Mouse (Mus musculus) midbrain, embryonic 16.5 days (tissue): ENCODE measurements around the gene Flvcr2. TPM values are rescaled to one million over a fixed set of nuclear protein-coding genes. Genes with fewer than 3 reads are reported as not detected.

Experiments
- ATAC-seq: fragments of 200-750 bp; cut with Nextera tagmentation; 2 replicates; pipeline ENCODE4 v1.8.0; 2017; ENCODE audit warnings: moderate TSS enrichment
- H3K27ac ChIP-seq: fragments of 300-500 bp; sonication (generic); 2 replicates; pipeline ENCODE4 v1.5.1; 2014; ENCODE audit warnings: mild to moderate bottlenecking, low read length, mixed read lengths
- H3K27me3 ChIP-seq: fragments of 300-500 bp; sonication (generic); 2 replicates; pipeline ENCODE4 v1.6.1; 2014; ENCODE audit warnings: low read depth, low read length, mixed read lengths; ENCODE audit not compliant: control insufficient read depth, insufficient read depth
- H3K36me3 ChIP-seq: fragments of 300-500 bp; sonication (generic); 2 replicates; pipeline ENCODE4 v1.6.1; 2014; ENCODE audit warnings: mild to moderate bottlenecking, low read length, moderate library complexity, mixed read lengths; ENCODE audit not compliant: control insufficient read depth, insufficient read depth
- H3K4me1 ChIP-seq: fragments of 300-500 bp; sonication (generic); 2 replicates; pipeline ENCODE4 v1.6.1; 2014; ENCODE audit warnings: mild to moderate bottlenecking, low read length, mixed read lengths; ENCODE audit not compliant: control insufficient read depth, insufficient read depth
- H3K4me2 ChIP-seq: fragments of 300-500 bp; sonication (generic); 2 replicates; pipeline ENCODE4 v1.6.1; 2014; ENCODE audit warnings: mild to moderate bottlenecking, low read length, mixed read lengths
- H3K4me3 ChIP-seq: fragments of 300-500 bp; sonication (generic); 2 replicates; pipeline ENCODE4 v1.5.1; 2014; ENCODE audit warnings: low read depth, mild to moderate bottlenecking, low read length, moderate library complexity, mixed read lengths
- H3K9ac ChIP-seq: fragments of 300-500 bp; sonication (generic); 2 replicates; pipeline ENCODE4 v1.6.1; 2014; ENCODE audit warnings: low read depth, low read length, mixed read lengths
- H3K9me3 ChIP-seq: fragments of 300-500 bp; sonication (generic); replicated peaks from 2 replicates; pipeline ENCODE4 v1.6.1; 2014; ENCODE audit warnings: mild to moderate bottlenecking, low read length, mixed read lengths; ENCODE audit not compliant: control insufficient read depth, poor library complexity, severe bottlenecking
- WGBS: fragments of 180-500 bp; shearing (Covaris S2); extraction: QIAGEN DNeasy Blood & Tissue Kit; methylation state at CpG from one replicate; pipeline ENCODE4 v1.1.7; 2014; 5-methylcytosine and 5-hydroxymethylcytosine counted together
- polyA plus RNA-seq: library from polyadenylated mRNA; unstranded; fragments of >200 nt; fragmentation: Nextera tagmentation; extraction: Ambion mirVana; gene quantifications from 2 replicates; pipeline ENCODE4 v1.2.1, GENCODE M21; 2015

Gene Flvcr2
- polyA plus RNA-seq, 1 experiment from 2014 or later = 5.8 TPM

- no peak overlapping the region; the same call in 1 of the 2 replicates for H3K27ac ChIP-seq
- no peaks in the 10 kb centered on the region for H3K36me3 ChIP-seq
- H3K4me2 ChIP-seq = peak overlapping the region; percentile 48
- H3K27me3 ChIP-seq = no peaks in the 10 kb centered on the region
- WGBS = 26% methylated on average over 17 of the region's 17 CpGs
- H3K9me3 ChIP-seq = no peaks in the 10 kb centered on the region
- H3K9ac ChIP-seq = peak overlapping the region; percentile 55
- peaks cover 6% of the 10 kb centered on the region; the same call in 1 of the 2 replicates for H3K4me1 ChIP-seq
- H3K4me3 ChIP-seq = peak overlapping the region; percentile 22; the same call in 1 of the 2 replicates
- no peak for ATAC-seq
Measured at GRCm38 (mm10) chr12:85705831-85706530, 40.4 kb upstream of the Flvcr2 start.

GRCm38 (mm10) chr12:85706906-85707305 lies 39.4 kb upstream of the Flvcr2 start:
- Histone ChIP-seq H3K27me3 (no peaks in the 10 kb centered on the region), H3K27ac (no peak overlapping the region), H3K4me1 (peaks cover 6% of the 10 kb centered on the region; the same call in 1 of the 2 replicates), H3K4me2 (no peak overlapping the region), H3K9me3 (no peaks in the 10 kb centered on the region), H3K36me3 (no peaks in the 10 kb centered on the region), H3K4me3 (no peak overlapping the region), H3K9ac (no peak overlapping the region)
- 91% methylated on average over 4 of the region's 4 CpGs for WGBS
- ATAC-seq = no peak

DNA sequence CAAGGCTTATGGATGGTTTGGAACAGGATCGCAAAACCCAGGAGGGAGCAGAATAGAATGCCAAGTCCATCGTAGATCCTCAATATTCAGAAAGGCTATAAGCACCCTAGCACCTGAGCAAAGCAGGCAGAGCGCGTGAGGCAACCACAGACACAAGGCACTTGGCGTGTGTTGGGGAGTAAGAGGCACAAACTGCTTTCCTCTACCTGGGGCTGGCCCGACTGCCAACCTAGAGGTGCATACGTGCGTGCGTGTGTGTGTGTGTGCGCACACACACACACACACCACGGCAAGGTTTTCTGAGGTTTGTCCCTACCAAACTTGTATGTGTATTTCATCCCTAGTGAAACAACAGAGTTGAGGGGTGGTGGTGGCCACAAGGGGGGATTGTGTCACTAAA lies 38.9 kb upstream of the Flvcr2 start:
- H3K4me3 ChIP-seq = no peak overlapping the region
- H3K4me1 ChIP-seq = peaks cover 6% of the 10 kb centered on the region; the same call in 1 of the 2 replicates
- no peak overlapping the region for H3K4me2 ChIP-seq
- WGBS = 95% methylated on average over 11 of the region's 11 CpGs
- no peak overlapping the region for H3K27ac ChIP-seq
- H3K9me3 ChIP-seq = no peaks in the 10 kb centered on the region
- no peak for ATAC-seq
- H3K9ac ChIP-seq = no peak overlapping the region
- no peaks in the 10 kb centered on the region for H3K36me3 ChIP-seq
- H3K27me3 ChIP-seq = no peaks in the 10 kb centered on the region

DNA sequence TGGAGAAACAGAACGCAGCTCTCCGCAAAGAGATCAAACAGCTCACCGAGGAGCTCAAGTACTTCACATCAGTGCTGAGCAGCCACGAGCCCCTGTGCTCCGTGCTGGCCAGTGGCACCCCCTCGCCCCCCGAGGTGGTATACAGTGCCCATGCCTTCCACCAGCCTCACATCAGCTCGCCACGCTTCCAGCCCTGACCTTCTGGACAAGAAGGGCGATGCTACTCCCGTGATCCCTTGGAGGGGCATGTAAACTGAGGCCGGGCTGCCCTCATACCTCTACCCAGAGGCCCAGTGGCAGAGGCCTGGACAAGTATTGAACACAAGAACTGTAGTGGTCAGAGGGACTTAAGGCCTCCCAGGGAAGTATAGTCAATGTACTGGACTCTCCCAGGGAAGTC lies 37.8 kb upstream of the Flvcr2 start:
- Histone ChIP-seq H3K4me3 (no peak overlapping the region), H3K27me3 (no peaks in the 10 kb centered on the region), H3K36me3 (no peaks in the 10 kb centered on the region), H3K4me2 (no peak overlapping the region), H3K9ac (no peak overlapping the region), H3K9me3 (no peaks in the 10 kb centered on the region), H3K27ac (no peak overlapping the region), H3K4me1 (peaks cover 6% of the 10 kb centered on the region; the same call in 1 of the 2 replicates)
- WGBS = 90% methylated on average over 12 of the region's 12 CpGs
- no peak for ATAC-seq

GRCm38 (mm10) chr12:85710695-85711094 lies 35.6 kb upstream of the Flvcr2 start:
- no peaks in the 10 kb centered on the region for H3K36me3 ChIP-seq
- H3K4me1 ChIP-seq = peaks cover 3% of the 10 kb centered on the region; the same call in 1 of the 2 replicates
- no peak for ATAC-seq
- H3K4me2 ChIP-seq = no peak overlapping the region
- H3K27me3 ChIP-seq = no peaks in the 10 kb centered on the region
- H3K27ac ChIP-seq = no peak overlapping the region
- 87% methylated on average over 7 of the region's 7 CpGs for WGBS
- no peaks in the 10 kb centered on the region for H3K9me3 ChIP-seq
- H3K4me3 ChIP-seq = no peak overlapping the region
- no peak overlapping the region for H3K9ac ChIP-seq

DNA sequence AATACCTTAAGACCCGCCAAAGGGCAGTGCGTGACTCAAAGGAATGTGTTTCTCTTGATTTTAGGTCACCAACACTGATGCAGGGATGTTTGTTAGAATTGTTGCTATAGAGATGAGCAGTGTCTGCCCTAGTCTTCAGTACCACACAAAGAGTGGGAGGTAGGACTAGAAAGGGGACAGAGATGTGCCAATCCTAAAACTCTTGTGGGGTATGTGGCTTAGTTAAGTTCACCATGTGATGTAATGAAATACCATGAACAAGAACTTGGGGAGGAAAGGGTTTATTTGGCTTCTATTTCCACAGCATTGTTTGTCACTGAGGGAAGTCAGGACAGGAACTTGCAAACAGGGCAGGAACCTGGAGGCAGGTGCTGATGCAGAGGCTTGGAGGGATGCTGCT lies 33.8 kb upstream of the Flvcr2 start:
- no peak overlapping the region for H3K4me3 ChIP-seq
- H3K4me2 ChIP-seq = no peak overlapping the region
- no peak for ATAC-seq
- no peaks in the 10 kb centered on the region for H3K4me1 ChIP-seq
- H3K27ac ChIP-seq = no peak overlapping the region
- 92% methylated on average over 2 of the region's 2 CpGs for WGBS
- H3K9me3 ChIP-seq = 0 out of 2 replicates have a peak, but pooled peaks cover 2% of the 10 kb centered on the region
- no peak overlapping the region for H3K9ac ChIP-seq
- no peaks in the 10 kb centered on the region for H3K27me3 ChIP-seq
- H3K36me3 ChIP-seq = no peaks in the 10 kb centered on the region

- Histone ChIP-seq H3K9me3 (0 out of 2 replicates have a peak, but pooled peaks cover 2% of the 10 kb centered on the region), H3K4me3 (no peak overlapping the region), H3K27ac (no peak overlapping the region), H3K36me3 (no peaks in the 10 kb centered on the region), H3K4me2 (no peak overlapping the region), H3K9ac (no peak overlapping the region), H3K4me1 (no peaks in the 10 kb centered on the region), H3K27me3 (no peaks in the 10 kb centered on the region)
- no peak for ATAC-seq
- WGBS = 97% methylated on average over 5 of the region's 5 CpGs
Measured at GRCm38 (mm10) chr12:85714126-85714525, 32.2 kb upstream of the Flvcr2 start.

DNA sequence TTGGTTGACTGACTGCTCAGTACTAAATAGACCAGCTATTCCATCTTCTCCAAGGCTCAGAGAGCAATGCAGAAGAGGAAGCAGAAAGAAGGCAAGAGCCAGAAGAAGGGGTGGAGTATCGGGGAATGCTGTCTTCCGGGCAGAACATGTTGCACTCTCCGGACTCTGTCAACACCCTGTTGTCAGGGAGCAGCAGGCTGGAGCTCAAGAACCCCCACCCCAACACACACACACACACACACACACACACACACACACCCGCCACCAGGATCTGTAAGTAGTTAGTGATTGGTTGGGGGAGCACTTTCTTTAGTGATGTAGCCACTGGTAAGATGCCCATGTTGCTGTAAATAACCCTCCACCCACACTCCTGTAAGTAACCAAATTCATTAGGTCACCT lies 21.0 kb upstream of the Flvcr2 start:
- H3K4me2 ChIP-seq = no peak overlapping the region
- H3K4me1 ChIP-seq = no peaks in the 10 kb centered on the region
- H3K27me3 ChIP-seq = no peaks in the 10 kb centered on the region
- H3K27ac ChIP-seq = no peak overlapping the region
- H3K9ac ChIP-seq = no peak overlapping the region
- no peaks in the 10 kb centered on the region for H3K9me3 ChIP-seq
- no peak overlapping the region for H3K4me3 ChIP-seq
- H3K36me3 ChIP-seq = no peaks in the 10 kb centered on the region
- ATAC-seq = no peak
- WGBS = 87% methylated on average over 4 of the region's 4 CpGs

DNA sequence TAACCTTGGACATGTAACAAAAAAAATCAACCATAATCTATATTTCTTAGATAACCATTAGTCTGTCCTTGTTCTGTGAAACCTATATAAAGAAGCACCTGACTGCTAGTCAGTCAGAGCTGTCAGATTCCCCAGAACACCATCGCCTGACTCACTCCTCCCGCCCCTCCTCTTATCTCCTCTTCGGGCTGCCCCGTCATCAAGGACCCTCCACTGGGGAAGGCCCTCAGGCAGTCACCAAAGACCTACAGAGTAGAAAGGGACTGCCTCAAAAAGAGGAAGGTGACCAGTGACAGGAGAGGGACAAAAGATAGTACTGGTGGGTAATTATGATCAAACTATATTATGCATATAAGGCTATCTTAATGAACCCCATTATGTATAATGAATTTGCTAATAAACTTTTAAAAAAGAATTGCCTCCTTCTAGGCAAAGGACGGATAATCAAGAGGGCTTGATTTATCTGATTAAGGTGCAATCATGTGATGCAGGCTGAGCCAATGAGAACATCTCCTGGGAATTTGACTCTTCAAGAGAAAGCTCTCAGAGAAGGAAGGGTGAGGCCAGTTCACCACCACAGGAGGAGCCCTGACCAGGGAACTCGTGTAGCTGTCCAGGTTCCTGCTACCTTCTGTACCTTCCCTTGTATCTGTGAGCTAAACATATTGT lies 19.5 kb upstream of the Flvcr2 start:
- WGBS = 66% methylated on average over 6 of the region's 6 CpGs
- H3K4me3 ChIP-seq = no peak overlapping the region
- no peak overlapping the region for H3K4me2 ChIP-seq
- H3K27ac ChIP-seq = no peak overlapping the region
- no peaks in the 10 kb centered on the region for H3K36me3 ChIP-seq
- no peak for ATAC-seq
- no peak overlapping the region for H3K9ac ChIP-seq
- H3K4me1 ChIP-seq = no peaks in the 10 kb centered on the region
- H3K27me3 ChIP-seq = no peaks in the 10 kb centered on the region
- H3K9me3 ChIP-seq = no peaks in the 10 kb centered on the region
